Mouse (Mus musculus) Muller cell, postnatal 12 days (primary cell): ENCODE results near the gene Rdh5.

Source experiments
- DNase-seq: peaks from one replicate; pipeline ENCODE4 v3.0.0-alpha.2; 2015; ENCODE audit errors: inconsistent ontology term

Gene Rdh5

GRCm38 (mm10) chr10:128866518-128866917, 56.2 kb downstream of the Rdh5 start:
- DNase-seq, result no peak

- no peak for DNase-seq
These were observed 56.6 kb downstream of the Rdh5 start for GRCm38 (mm10) chr10:128866042-128866441.
